In the genomic region with DNA sequence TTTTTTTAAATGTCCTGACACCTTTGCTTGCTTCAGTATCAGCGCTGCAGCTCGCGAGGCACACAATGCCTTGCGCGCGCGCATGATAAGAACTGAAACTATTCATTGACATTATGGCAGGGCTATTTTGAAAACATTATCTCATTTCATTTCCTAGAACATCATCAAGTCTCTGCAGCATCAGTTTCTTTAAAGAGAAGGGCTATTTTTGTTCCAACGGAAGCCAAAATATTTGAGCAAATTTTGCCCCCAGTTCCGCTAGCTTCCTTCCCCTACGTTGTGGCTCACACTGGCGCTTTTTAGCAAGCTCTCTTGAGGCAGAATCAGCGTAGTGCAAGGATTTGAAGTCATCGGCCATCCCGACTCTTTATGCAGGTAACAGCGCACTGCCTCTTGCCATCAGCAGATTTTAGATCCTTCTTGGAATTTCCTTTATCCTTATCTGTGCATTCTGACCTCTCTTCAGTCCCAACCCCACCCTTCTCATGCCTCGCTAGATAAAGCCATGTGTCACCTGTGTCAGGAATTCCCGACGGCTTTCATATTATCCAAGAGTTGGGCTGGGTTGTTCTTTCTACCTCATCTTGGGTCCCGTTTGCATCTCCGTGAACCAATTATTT, we compare ENCODE assay signal across 9 mouse cellular contexts.
A peak's percentile ranks its signal among the peaks of the same experiment; 100 is the strongest.
DNase-seq lines count a peak whose midpoint lies in the region; ATAC-seq lines count a peak whose summit lies in the region.
"Had no signal": no experiment of that assay in that cellular context is flagged by ENCODE, and none has a peak within 500 bp of the region (broad histone marks: within the 10 kb centered on the region; RNA-seq: fewer than 3 reads in every experiment).

No protein-coding gene starts in this region.

- intact Hi-C loops in left cerebral cortex, postnatal 14 days (cut with DNase I), result no loop called here

- no peak overlapping the region for H3K4me2 ChIP-seq in kidney, embryonic 16.5 days (replicated peaks; ENCODE audit: low read depth, low read length)

- 82% methylated on average over 20 of the region's 20 CpGs for WGBS in kidney, embryonic 16.5 days
- WGBS in midbrain, embryonic 10.5 days, result 94% methylated on average over 20 of the region's 20 CpGs

- H3K4me3 ChIP-seq in kidney, embryonic 16.5 days (ENCODE audit: low read length), result no peak overlapping the region
- no peak overlapping the region for H3K4me3 ChIP-seq in midbrain, embryonic 10.5 days

- peaks cover 24% of the 10 kb centered on the region for H3K4me1 ChIP-seq in kidney, embryonic 16.5 days (ENCODE audit: insufficient read depth, low read length)
- peaks cover 24% of the 10 kb centered on the region for H3K4me1 ChIP-seq in midbrain, embryonic 10.5 days

- ATAC-seq in kidney, embryonic 16.5 days (ENCODE audit: low FRiP score, low TSS enrichment), result no peak

- H3K27ac ChIP-seq in kidney, embryonic 16.5 days (ENCODE audit: low read length), result no peak overlapping the region
- H3K27ac ChIP-seq in midbrain, embryonic 10.5 days (replicated peaks), result no peak overlapping the region

- H3K9me3 ChIP-seq in kidney, embryonic 16.5 days (ENCODE audit: low read length), result no peaks in the 10 kb centered on the region
- H3K9me3 ChIP-seq in midbrain, embryonic 10.5 days (replicated peaks), result no peaks in the 10 kb centered on the region

- peak; percentile 20 for DNase-seq in kidney, adult 18-20 months
- peak; percentile 52 for DNase-seq in R1 (ENCODE audit: low read depth, low spot score)
- peak; percentile 63 for DNase-seq in heart, postnatal 4 days
- DNase-seq in lung, postnatal 36 days, result peak; percentile 44
- no peak for DNase-seq in urinary bladder, adult 18-20 months (ENCODE audit: low spot score in 2 of 2)
- no peak for DNase-seq in midbrain, embryonic 10.5 days (ENCODE audit: low spot score)
- DNase-seq in left cerebral cortex, postnatal 14 days (ENCODE audit: low spot score in 2 of 2), result no peak
- DNase-seq: cerebellum, adult 8-10 months had no signal

- no peak overlapping the region for H3K9ac ChIP-seq in kidney, embryonic 16.5 days (replicated peaks; ENCODE audit: low read length)

- H3K36me3 ChIP-seq in kidney, embryonic 16.5 days (ENCODE audit: insufficient read depth, low read length), result no peaks in the 10 kb centered on the region
- no peaks in the 10 kb centered on the region for H3K36me3 ChIP-seq in midbrain, embryonic 10.5 days

- H3K27me3 ChIP-seq in kidney, embryonic 16.5 days (ENCODE audit: insufficient read depth, low read length), result no peaks in the 10 kb centered on the region
- H3K27me3 ChIP-seq in midbrain, embryonic 10.5 days (ENCODE audit: low read depth, poor library complexity, severe bottlenecking), result no peaks in the 10 kb centered on the region

Comparison
In these comparisons a context has a peak if more than half of its experiments do, and no peak if none do; other contexts are left out.
1. DNase-seq: peak in kidney, adult 18-20 months (single experiment), R1 (single experiment), heart, postnatal 4 days (single experiment) and lung, postnatal 36 days (single experiment); none in urinary bladder, adult 18-20 months (0 of 2), midbrain, embryonic 10.5 days (single experiment) and left cerebral cortex, postnatal 14 days (0 of 2).